Mouse (Mus musculus) frontal cortex, postnatal 14 days (tissue): ENCODE measurements around the gene Dnmt3a.
A peak's percentile ranks its signal among the peaks of the same experiment; 100 is the strongest.

Experiments used
- DNase-seq, 2 experiments: peaks; one replicate each; pipeline ENCODE4 v3.0.0; 2022; ENCODE audit warnings: low spot score in 2 of 2

Gene Dnmt3a

DNA sequence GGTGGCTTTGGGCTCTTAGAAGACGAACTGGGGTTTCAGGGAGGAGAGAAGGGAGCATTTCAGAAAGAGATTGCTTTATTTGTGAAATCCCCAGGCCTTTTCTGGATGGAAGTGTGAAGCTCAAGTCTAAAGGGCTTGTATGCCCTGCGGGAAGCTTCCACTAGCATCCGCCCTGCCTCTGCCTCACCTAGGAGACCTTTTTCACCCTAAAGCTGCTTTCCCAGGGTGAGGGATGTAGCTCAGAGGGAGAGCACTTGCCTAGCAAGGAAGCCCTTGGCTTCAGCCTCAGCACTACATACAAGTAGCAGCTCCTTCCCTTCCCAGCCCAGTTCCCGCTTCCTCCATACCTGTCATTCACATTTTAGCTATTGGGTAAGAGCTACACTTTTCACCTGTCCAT is 71.6 kb downstream of the Dnmt3a start:
- DNase-seq = no peak

DNA sequence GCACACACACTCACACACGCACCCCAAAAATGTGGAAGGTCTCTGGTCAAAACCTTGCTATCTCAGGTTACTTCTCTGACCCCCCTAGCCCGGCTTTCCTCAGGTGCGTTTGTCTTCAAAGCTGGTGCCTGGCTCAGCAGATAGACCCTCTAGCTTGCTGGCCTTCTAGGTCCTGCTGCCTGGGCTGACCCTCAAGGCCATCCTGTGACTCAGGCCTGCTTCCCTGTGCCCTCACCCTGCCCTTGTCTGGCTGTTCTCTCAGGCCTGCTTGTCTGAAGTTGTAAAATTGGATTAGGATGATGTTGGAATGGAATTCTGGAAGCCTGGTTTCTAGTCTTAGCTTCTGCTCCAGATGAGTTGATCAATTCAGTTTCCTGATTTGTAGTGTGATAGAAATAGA is 75.7 kb downstream of the Dnmt3a start:
- no peak for DNase-seq

DNA sequence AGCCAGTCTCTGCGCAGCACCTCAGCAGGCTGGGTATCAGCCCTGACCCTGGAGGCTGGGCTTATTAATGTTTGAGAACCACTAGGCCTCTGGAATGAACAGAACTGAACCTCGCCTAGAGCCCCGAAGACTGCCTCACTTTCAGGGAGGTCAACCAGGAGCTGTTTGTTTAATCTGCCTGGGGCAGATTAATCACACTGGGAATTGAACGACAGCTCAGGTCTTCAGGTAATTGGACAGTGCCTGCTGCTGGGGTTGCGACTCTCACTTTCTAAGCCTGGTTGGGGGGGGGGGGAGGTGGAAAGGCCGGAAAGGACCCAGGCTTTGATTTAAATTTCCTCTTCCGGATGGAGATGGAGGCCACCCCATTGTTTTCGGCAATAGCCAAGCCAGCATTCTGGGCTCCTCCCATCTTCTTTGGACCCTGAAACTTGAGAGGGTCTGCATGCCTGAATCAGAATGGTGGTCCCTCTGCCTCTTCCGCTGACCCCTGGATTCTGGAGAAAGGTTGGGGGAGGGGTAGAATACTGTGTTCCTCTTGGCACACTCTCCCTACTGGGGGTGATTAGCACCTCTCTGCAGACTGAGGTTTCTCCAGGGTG is 79.2 kb downstream of the Dnmt3a start:
- no peak for DNase-seq

DNA sequence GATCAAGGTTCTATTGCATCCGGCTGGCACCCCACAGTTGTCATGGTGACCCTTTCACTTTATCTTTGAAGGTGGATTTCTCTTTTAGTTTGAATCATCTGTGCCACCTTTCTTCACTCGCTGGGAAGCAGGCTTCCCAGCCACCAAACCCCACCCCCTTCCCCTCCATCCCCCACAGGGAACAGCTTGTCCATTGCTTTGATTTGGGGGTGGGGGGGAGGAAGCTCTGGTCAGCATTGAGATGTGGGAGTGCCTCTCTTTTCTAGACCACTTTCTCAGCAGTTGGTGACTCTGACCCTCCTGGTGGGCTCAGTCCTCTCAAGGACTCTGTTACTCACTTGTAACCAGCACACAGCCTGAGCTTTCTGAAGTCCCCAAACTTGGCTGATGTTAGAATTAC is 80.8 kb downstream of the Dnmt3a start:
- DNase-seq = no peak

DNA sequence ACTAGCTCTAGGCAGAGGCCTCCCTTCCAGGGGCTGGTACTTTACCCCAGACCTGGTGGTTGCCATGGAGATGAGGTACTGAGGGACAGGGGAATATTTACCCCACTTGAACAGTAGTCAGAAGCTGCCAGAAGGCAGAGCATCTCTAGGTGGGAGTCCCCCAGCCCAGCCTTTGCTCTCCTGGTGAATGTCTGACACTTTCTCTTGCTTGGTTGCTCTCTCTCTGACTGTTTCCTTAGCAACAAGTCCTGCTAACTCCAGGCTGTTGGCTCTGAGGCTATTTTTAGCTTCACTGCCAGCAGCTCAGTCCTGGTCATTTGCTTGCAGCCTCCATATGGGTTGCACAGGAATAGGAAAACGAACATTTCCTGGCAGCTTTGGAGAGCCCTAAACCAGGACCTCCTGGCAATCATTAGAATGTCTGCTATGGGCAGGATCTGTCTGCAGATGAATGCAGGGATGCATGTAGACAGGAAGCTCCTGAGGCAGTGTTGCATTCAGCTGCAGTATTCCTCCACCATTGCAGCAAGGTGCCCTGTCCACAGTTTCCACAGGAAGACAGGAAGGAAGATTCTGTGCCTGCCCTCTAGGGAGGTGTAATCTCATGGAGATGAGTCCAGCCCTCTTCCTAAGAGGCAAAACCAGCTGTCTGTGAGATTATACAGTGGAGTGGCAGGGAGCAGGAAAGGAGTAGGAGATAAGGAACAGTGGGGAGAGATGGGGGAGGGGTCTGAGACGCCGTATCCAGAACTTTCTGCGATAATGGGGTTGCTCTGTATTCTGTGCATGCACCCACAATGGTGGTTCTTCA is 81.9 kb downstream of the Dnmt3a start:
- peak; percentile 60 to 70 for DNase-seq

DNA sequence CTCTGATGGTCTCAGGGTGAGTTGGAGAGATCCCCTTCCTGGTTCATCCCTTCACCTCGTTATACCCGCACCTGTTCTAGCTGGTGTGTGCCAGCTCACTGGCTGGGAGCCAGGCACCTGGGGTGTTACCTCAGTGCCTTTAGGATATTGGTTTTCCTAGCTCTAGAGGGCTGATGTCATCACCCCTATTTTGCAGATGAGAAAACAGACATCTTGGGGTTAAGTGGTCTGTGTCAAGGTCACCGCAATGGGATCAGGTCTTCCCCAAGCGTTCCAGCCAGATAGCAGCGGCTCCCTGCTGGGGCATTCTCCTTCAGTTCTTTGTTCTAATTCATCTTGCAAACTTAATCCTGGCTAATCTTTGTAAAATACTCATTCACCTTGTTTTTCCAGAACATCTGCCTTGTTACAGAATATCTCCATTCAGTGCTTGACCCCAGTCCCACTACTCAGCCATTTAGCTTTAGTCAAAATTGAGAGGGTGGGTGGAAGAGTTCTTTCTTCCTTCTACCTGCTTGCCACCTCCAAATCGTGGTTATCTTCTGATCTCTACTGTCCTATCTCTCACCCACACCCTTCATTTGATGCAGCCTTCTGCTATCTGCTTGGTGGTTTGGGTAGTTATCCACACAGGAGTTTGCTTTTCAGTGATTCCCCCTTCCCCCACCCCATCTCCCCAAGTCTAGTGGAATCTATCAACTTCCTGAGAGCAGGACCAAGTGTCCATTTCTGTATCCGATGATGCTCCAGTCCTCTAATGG is 84.2 kb downstream of the Dnmt3a start:
- no peak for DNase-seq

DNA sequence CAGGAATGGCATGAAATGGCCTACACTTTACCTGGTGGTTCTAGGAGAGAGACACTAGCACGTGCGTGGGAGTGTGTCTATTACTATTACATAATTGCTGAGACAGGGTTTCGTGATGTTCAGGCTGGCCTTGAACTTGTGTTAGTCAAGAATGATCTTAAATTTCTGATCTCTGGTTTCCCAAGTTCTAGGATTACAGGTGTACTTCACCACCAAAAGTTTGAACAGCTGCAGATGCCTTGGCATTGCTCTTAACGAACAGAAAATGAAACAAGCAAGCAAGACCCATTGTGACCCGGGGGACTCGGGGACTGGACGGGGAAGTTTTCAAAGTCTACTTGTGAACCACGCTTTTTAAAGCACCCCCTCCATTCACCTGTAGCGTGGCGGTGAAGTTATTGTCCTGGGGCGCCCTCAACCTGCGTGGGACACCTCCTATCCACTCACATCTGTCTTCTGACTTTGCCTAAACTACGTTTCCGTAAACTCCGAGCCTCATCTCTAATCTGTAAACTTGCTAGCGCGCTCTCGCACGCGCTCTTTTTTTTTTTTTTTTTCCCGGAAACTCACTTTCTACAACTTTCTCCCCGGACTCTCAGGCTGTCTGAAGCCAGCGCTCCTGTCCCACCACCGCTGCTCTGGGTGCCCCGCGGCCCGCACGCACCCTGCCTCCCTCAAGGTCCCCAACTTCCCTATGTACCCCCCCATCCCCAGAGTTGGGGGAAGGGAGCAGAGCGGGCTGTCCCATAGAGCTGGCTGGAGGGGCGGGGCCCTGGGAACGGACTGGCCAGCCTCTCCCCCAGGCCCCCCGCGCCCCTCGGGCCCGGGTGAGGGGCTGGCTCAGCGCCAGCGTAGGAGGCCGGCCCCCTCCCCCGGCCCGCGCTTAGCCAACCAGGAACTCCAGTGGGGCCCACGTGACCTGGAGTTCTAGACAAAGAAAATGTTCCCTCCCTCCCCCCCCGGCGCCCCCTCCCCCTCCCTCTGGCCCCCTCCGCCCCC is 85.2 kb downstream of the Dnmt3a start:
- no peak for DNase-seq

DNA sequence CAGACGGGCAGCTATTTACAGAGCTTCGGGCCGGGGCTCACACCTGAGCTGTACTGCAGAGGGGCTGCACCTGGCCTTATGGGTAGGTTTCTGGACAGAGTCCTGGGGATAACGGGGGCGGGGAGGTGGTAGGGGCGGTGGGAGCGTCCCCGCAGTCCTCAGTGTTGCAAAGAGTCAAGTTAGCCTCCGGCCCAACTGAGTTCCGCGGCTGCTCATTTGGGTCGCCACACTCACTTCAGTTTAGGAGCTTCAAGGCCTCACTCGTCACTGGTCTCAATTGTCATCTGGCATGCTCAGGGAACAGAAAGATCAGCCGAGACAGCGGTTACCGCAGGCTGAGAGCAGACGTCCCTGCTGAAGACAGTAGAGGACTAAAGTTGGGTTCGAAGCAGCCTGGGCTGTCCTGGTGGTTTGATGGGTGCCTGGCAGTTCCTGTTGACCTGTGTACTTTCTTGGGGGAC is 86.0 kb downstream of the Dnmt3a start:
- no peak for DNase-seq

DNA sequence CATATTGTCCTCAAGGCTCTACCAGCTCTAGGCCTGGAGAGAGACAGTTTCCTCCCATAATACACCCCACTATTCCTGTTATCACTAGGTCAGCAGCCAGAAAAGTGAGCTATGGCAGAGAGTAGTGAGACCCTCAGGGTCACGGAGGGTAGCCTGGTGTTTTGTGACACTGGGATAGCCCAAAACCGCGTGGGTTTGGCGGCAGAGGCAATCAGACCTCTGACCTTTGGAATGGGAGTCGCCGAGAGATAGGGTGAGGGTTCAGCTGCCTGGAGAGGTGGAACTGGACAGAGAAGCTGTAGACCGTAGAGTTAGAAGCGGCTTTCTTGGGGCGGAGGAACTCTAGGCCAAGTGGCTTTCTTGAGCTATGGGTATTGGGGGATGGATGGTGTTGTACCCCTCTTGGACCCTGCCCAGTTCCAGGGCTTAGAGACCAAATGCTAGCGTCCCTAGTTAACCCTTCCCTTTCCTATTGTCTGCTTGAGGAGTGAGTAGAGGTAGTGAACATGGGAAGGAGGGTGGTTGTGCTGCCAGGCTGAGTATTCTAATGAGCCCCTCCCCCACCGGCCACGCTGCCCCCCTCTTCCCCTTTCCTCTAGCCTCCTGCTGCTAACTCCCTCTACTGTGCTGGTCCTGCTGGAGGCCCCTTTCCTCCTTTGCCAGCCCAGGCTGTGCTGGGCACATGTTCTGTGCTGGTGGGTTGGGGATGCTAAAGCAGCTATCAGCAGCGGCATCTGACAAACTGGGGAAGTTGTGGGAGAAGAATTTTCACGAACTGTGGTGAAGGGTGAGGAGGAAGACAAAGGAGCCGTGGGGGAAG is 86.6 kb downstream of the Dnmt3a start:
- DNase-seq = no peak

DNA sequence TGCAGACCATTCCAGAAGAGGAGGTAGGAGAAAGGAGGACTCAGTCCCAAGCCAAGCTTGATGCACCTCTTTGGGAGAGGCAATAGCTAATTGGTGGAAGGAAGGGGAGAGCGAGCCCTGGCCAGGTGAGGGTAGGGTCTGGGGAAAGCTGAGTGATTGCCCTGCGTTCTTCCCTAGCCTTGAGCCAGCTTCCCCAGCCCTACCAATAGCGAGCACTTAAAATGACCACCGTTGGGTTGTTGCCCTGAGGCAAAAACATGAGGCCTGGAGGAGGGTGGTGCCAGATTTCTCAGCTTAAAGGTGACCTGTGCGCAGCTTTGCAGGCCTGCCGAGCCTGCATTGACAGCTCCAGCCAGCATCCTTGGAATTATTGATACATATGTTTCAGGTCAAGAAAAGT is 87.5 kb downstream of the Dnmt3a start:
- no peak for DNase-seq

DNA sequence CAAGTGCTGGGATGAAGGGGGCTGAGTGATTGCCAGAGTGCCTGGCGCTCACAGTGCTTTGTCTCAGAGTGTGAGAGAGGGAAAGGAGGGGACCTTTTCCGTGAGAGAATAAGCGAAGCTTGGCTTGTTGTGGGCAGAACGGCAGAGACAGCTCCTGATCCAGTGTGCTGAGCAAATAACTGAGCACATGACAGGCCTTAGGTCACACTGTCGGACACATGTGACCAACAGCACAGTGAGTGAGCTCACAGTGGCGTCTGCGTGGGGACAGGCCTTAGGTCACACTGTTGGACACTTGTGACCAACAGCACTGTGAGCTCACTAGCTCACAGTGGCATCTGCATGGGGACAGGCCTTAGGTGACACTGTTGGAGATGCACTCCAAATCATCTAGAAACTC is 88.7 kb downstream of the Dnmt3a start:
- DNase-seq = no peak

DNA sequence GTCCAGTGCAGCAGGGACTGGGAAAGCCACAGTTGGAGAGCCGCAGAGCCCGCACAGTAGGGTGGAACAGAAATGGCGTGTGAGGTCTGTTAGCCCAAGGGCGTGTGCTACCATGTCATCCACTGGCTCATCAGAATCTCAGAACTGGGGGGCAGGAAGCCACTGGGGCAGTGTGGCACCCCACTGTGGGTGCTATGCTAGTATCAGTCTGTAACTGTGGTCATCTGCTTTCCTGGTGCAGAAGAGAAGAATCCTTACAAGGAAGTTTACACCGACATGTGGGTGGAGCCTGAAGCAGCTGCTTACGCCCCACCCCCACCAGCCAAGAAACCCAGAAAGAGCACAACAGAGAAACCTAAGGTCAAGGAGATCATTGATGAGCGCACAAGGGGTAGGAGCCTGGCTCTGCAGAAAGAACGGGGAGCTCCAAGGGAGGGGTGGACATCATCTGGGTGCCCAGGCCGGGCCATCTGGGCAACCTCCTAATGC is 91.3 kb downstream of the Dnmt3a start:
- no peak for DNase-seq

DNA sequence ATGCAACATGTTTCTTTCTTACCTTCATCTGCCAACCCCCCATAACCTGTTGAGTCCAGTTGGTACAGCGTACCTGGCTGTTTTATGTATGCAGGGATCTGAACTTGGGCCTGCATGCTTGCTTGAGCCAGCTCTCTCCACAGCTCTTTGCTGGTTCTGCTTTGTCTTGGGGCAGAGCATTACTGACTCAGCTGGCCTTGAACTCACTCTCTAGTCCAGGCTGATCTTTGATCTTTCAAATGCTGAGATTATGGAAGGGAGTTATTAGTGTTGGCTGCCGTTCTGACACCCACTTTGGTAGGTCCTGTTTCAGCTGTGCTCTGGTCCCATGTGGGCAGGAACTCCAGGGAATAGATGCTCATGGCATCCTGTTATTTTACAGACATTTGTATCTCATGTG is 93.0 kb downstream of the Dnmt3a start:
- DNase-seq = no peak

DNA sequence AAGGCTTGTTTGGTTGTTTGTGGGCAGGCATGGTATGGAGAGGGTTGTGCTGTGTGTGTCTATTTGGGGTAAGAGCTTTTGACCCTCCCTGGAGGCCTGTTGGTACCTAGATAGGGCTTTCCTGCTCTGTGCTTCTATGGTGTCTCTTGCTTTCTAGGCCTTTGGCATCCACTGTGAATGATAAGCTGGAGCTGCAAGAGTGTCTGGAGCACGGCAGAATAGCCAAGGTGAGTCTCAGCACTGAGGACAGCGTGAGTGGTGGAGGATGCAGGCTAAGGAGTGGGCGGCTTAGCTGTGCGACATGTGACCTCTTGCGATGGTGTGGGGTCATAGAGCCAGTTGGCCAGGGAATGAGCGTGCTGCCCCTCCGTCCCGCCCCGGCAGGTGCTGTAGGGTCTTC is 99.6 kb downstream of the Dnmt3a start:
- DNase-seq = no peak

DNA sequence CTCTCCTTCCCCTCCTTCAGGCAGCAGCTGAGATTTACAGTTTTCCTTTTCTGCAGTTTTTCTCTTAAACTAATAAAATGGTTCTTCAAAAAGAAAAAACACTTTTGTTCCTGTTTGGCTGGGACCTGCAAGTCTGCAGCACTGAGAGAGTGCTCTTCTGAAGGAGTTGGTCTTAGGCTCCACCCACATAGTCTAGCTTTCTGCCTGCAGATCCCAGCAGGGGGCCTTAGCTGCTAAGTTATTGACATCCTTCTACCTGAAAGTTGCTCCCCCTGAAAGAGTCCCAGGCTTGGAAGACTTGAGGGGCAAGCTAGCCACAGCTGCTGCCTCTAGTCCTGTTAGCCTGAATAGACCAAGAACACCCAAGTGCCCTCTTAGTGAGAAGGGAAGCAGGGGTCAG is 100.5 kb downstream of the Dnmt3a start:
- no peak for DNase-seq

DNA sequence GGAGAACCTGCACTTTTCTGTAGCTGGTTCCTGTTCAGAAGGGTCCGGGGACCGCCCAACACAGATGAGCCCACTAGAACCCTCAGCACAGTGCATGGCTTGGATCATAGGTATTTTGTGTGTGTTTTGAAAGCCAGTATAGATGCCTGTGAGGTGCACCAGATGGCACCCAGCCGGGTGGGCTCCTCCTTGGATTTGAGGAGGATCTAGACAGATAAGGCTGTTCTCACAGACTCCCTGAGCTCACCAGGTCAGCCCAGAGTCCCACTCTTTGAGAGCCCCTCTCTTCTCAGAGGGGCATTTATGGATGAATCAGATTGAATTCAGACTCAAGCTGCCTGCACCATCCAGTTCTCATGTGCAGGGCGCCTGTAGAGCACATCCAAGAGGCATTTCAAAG is 101.2 kb downstream of the Dnmt3a start:
- no peak for DNase-seq

DNA sequence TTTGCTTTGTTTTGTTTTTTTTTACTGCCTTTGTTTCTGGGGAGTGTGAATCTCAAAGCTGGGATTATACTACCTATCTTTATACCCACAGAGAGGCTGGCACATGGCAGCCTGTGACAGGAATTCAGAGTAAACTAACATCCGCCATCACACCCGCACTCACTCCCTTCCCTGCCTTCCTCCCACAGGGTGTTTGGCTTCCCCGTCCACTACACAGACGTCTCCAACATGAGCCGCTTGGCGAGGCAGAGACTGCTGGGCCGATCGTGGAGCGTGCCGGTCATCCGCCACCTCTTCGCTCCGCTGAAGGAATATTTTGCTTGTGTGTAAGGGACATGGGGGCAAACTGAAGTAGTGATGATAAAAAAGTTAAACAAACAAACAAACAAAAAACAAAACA is 101.6 kb downstream of the Dnmt3a start:
- DNase-seq = no peak

DNA sequence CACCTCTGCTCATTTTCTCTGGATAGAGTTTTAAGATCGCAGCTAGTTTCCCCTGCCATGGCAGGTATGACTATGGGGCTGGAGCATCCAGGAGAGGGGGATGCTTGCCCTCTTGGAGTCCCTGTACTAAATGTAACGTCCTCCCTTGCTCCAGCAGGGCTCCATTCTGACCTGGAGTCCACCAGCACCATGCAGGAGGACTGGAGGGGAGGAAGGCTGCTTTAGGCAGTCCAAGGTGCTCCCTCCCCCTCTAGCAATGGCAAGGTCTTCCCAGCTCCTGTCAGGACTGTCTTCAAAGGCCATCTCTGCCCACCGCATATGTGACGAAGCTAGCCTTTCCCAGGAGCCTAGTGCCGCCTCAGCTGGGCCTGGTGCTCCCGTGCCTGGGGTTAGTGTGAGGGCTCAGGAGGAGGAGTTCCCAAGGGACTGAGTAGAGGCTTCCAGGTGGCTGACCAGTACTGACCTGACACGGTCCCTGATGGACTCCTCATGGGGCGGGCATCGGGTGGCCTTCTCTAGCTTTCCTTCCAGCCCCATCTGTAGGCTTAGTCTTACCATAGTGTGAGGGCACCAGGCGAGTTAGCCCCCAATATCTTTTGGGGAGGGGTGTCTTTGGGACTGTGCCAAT is 104.8 kb downstream of the Dnmt3a start:
- DNase-seq = no peak

DNA sequence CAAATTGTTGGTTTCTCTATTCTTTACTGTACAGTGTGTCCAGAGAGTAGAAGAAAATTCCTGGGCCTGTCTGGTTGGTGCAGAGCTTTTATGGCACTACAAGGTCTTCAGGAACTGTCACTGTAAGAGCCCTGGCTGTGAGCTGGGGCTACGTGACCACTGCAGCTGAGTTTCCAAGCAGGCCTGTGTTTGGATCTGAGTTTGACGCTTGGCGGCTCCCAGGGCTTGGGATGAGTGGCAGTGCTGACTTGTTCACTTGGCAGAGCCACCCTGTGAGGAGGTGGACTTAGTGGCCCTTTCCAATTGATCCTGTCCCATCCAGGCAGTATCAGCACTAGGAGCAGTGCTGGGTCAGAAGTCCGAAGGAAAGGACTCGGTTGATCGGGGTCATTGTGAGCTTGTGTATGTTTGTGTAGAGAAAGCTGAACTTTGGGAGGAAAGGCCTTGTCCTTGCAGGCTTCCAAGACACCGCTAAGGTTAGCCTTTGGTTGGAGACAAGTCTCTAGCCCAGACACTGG is 106.1 kb downstream of the Dnmt3a start:
- DNase-seq = no peak

DNA sequence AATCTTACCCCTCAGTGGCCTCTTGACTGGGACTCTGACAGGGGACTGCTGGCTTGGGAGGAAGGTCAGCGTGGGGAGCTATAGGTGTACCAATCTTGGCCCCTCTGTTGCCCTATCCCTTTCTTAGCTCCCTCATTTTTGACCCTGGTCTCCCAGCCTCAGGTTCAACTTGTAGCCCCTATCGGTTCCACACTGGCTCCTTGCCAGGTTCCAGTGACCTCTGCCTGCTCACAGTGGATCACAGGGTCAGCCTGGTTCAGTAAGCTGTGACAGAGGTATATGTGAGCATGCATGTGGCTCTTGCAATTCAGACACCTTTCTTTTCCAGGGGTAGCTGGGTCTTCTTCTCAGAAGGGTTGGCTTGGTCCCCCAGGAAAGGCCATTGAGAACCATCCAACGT is 110.0 kb downstream of the Dnmt3a start:
- DNase-seq = no peak
